Mouse (Mus musculus) embryonic facial prominence, embryonic 14.5 days (tissue): ENCODE measurements around the gene Ptprk. TPM values are rescaled to one million over a fixed set of nuclear protein-coding genes. Genes with fewer than 3 reads are reported as not detected.

Source experiments
- ATAC-seq: fragments of 200-750 bp; cut with Nextera tagmentation; 2 replicates; pipeline ENCODE4 v1.8.0; 2017; ENCODE audit warnings: low read depth, moderate number of reproducible peaks, moderate TSS enrichment
- DNase-seq: peaks from one replicate; pipeline ENCODE4 v3.0.0-alpha.2; 2015; ENCODE audit warnings: low spot score
- H3K27ac ChIP-seq: fragments of 300-500 bp; sonication (generic); replicated peaks from 2 replicates; pipeline ENCODE4 v1.5.1; 2014; ENCODE audit warnings: low read depth, mild to moderate bottlenecking, low read length, moderate library complexity
- H3K27me3 ChIP-seq: fragments of 300-500 bp; sonication (generic); replicated peaks from 2 replicates; pipeline ENCODE4 v1.6.1; 2014; ENCODE audit warnings: low read length; ENCODE audit not compliant: control insufficient read depth, insufficient read depth
- H3K36me3 ChIP-seq: fragments of 300-500 bp; sonication (generic); 2 replicates; pipeline ENCODE4 v1.6.1; 2014; ENCODE audit warnings: low read length, mixed read lengths; ENCODE audit not compliant: control insufficient read depth, insufficient read depth
- H3K4me1 ChIP-seq: fragments of 300-500 bp; sonication (generic); 2 replicates; pipeline ENCODE4 v1.6.1; 2014; ENCODE audit warnings: antibody characterized with exemption, low read length; ENCODE audit not compliant: control insufficient read depth, insufficient read depth
- H3K4me2 ChIP-seq: fragments of 300-500 bp; sonication (generic); 2 replicates; pipeline ENCODE4 v1.6.1; 2014; ENCODE audit warnings: low read depth, mild to moderate bottlenecking, low read length, moderate library complexity, mixed read lengths
- H3K4me3 ChIP-seq: fragments of 300-500 bp; sonication (generic); 2 replicates; pipeline ENCODE4 v1.5.1; 2014; ENCODE audit warnings: low read depth, mild to moderate bottlenecking, low read length
- H3K9ac ChIP-seq: fragments of 300-500 bp; sonication (generic); 2 replicates; pipeline ENCODE4 v1.6.1; 2014; ENCODE audit warnings: low read depth, mild to moderate bottlenecking, low read length, moderate library complexity, mixed read lengths
- H3K9me3 ChIP-seq: fragments of 300-500 bp; sonication (generic); 2 replicates; pipeline ENCODE4 v1.6.1; 2016; ENCODE audit warnings: low read length; ENCODE audit not compliant: control insufficient read depth
- WGBS: fragments of 180-500 bp; shearing (Covaris S2); extraction: QIAGEN DNeasy Blood & Tissue Kit; methylation state at CpG from one replicate; pipeline ENCODE4 v1.1.7; 2014; 5-methylcytosine and 5-hydroxymethylcytosine counted together
- polyA plus RNA-seq: library from polyadenylated mRNA; unstranded; fragments of >200 nt; fragmentation: Nextera tagmentation; extraction: Ambion mirVana; gene quantifications from 2 replicates; pipeline ENCODE4 v1.2.1, GENCODE M21; 2014

Ptprk gene
- polyA plus RNA-seq, 1 experiment from 2014 or later: 21.7 TPM

DNA sequence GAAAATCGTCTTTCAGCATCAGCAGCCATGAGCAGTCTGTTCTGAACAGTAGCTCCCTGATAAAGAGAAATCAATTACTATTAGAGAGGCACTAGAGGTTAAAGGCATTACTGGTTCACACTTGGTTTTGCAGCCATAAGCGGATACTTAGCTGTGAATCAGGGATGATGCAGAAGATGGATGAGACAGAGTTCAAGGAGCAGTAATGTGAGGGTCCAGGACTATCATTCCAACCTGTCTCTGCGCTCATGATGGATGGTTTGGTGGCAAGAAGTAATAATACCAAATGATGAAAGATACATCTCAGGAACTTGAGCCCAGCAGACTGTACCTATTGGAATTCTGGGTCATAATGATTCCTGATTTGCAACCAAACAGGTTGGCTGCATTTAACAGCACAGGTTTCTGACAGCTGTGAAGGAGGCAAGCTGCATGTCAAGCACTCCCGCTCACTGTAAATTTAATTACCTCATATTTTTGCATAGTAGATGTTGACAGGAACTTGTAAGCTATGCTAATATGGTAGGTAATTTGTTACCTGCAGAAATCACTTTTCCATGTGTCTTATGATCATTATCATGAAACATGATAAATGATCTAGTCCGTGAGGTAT is 291.6 kb downstream of the Ptprk start:
- DNase-seq (no peak), ATAC-seq (no peak)
- peaks cover 7% of the 10 kb centered on the region; the same call in 1 of the 2 replicates for H3K4me1 ChIP-seq
- H3K4me2 ChIP-seq: no peak overlapping the region
- no peak overlapping the region for H3K4me3 ChIP-seq
- no peaks in the 10 kb centered on the region for H3K9me3 ChIP-seq
- no peaks in the 10 kb centered on the region for H3K27me3 ChIP-seq
- no peak overlapping the region for H3K9ac ChIP-seq
- 75% methylated on average over 5 of the region's 5 CpGs for WGBS
- H3K27ac ChIP-seq: no peak overlapping the region
- no peaks in the 10 kb centered on the region for H3K36me3 ChIP-seq

DNA sequence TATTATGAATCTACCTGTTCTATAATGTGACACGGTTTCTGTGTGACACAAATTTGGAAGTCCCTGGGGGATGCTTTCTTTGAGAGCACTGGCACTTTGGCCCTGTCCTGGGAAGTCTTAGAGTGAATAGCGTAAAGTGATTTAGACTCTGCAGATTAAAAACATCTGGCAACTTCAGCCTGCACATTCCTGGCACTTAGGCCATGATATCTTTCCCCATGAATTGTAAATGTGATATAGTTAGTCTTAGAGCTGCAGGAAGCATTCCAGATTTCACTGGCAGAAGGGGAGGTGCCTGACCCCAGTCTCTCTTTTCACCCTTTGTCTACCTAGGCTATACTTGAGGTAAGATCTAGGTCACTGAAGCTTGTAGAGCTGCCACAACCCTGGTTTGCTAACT is 295.2 kb downstream of the Ptprk start:
- Histone ChIP-seq H3K27ac (no peak overlapping the region), H3K4me1 (peaks cover 7% of the 10 kb centered on the region; the same call in 1 of the 2 replicates), H3K9me3 (no peaks in the 10 kb centered on the region), H3K27me3 (no peaks in the 10 kb centered on the region), H3K4me2 (no peak overlapping the region), H3K4me3 (no peak overlapping the region), H3K9ac (no peak overlapping the region), H3K36me3 (no peaks in the 10 kb centered on the region)
- 28% methylated on average over 2 of the region's 2 CpGs for WGBS
- no peak for ATAC-seq
- peak; percentile 40 for DNase-seq

DNA sequence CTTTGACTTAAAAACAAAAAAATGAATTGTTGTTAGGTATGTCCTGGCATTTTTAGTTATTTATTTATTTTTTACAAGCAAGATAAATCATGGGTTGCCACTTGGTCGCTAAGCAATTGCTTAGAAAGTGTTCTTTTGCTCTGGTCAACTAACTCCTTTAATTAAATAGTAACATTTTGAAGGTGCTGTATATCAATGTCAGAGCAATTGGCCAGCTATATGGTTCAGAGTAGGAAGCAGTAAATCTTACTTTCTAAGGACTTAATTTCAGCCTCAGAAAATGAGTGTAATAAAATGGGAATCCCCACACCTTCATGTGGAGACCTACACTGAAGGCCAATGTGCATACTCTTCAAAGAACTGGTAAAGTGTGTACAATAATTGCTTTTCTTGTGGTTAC is 300.3 kb downstream of the Ptprk start:
- DNase-seq: no peak
- H3K27ac ChIP-seq: no peak overlapping the region
- H3K9ac ChIP-seq: no peak overlapping the region
- ATAC-seq: no peak
- WGBS: 88% methylated on average over 1 of the region's 1 CpGs
- no peaks in the 10 kb centered on the region for H3K27me3 ChIP-seq
- H3K4me2 ChIP-seq: no peak overlapping the region
- H3K36me3 ChIP-seq: no peaks in the 10 kb centered on the region
- H3K9me3 ChIP-seq: no peaks in the 10 kb centered on the region
- peaks cover 4% of the 10 kb centered on the region; the same call in 1 of the 2 replicates for H3K4me1 ChIP-seq
- H3K4me3 ChIP-seq: no peak overlapping the region

DNA sequence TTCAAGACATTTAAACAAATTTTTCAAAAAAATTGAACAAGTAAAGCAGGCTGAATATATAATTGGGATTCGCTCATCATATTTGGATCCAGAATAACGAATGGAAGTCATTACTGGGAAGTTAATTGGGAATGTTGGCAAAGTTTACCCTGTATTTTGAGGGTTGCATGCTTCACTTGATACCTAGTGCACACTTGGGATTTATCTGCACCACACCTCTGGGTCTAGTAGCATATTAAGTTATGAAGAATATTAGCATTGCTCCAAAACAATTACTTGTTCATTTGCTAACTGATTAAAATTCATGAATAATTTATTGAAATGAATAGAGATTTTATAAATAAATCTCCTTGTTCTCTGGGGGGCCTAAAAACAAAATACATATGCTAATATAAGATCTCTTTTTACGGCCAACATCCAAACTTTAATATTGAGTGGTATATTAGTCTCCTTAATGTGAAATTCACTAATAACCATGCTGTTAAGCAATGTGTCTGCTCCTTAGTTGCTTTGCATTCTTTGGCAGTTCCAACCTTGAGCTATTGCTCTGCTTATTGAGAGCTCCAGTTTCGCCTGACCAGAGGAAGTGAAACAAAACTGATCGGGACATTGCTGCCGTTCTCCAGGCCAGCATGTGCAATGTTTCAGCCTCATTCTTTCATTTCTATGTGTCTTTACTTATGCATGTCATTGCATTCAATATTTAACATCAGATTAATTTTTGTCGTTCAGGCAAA is 305.3 kb downstream of the Ptprk start:
- ATAC-seq (no peak), DNase-seq (no peak)
- no peaks in the 10 kb centered on the region for H3K27me3 ChIP-seq
- H3K4me1 ChIP-seq: no peaks in the 10 kb centered on the region
- no peak overlapping the region for H3K9ac ChIP-seq
- WGBS: 74% methylated on average over 7 of the region's 7 CpGs
- H3K4me2 ChIP-seq: no peak overlapping the region
- no peak overlapping the region for H3K27ac ChIP-seq
- H3K36me3 ChIP-seq: 0 out of 2 replicates have a peak, but pooled peaks cover 3% of the 10 kb centered on the region
- H3K4me3 ChIP-seq: no peak overlapping the region
- H3K9me3 ChIP-seq: no peaks in the 10 kb centered on the region

DNA sequence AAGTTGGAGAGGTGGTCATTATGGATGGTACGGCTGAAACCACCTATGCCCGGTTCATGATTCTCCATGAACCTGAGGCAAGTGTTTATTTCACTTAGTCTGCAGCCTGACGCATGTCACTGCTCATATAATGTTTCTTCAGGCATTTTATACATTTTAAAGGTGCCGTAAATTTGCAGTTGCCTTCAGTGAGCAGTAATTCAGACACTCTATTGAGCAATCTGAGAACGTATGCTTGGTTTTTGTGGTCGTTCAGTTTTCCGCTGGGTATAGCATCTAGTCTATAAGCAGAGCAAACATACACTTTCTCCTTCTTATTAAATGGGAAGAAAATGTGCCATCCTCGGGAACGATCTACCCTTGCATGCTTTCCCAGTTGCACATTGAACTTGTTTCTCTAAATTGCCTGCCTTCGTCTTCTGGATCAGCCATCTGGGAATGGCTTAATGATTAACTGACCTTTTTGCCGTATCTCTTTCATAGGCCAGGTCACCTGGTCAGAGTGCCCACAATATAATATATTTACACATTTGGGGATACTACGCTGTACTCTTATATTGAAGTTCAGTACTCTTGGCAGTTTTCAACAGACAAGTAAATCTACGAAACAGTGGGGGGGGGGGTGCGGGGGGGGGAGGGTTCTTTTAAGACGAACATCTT is 313.1 kb downstream of the Ptprk start:
- ATAC-seq: no peak
- no peak overlapping the region for H3K9ac ChIP-seq

DNA sequence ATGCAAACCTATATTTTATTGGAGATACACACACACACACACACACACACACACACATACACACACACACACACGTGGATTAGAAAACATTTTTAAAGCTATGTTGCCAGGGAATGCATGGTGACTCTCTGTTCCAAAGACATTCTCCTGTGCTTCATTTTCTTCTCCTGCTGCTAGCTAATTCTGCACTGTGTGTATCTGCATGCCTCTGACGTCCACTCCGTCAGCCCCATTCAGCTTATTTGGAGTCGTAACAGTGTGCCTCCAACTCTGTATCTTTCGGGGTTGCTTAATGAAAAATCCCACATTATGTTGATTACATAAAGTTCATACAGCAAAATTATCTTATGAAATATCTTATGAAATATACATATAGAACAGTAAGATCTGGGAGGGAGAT is 316.5 kb downstream of the Ptprk start:
- H3K4me1 ChIP-seq: no peaks in the 10 kb centered on the region

More for the DNA sequence above, 313.1 kb downstream of the Ptprk start:
- Histone ChIP-seq H3K27ac (no peak overlapping the region), H3K9me3 (no peaks in the 10 kb centered on the region), H3K4me3 (no peak overlapping the region), H3K27me3 (no peaks in the 10 kb centered on the region), H3K4me2 (no peak overlapping the region), H3K4me1 (no peaks in the 10 kb centered on the region), H3K36me3 (0 out of 2 replicates have a peak, but pooled peaks cover 3% of the 10 kb centered on the region)
- DNase-seq: no peak
- 72% methylated on average over 15 of the region's 15 CpGs for WGBS

DNA sequence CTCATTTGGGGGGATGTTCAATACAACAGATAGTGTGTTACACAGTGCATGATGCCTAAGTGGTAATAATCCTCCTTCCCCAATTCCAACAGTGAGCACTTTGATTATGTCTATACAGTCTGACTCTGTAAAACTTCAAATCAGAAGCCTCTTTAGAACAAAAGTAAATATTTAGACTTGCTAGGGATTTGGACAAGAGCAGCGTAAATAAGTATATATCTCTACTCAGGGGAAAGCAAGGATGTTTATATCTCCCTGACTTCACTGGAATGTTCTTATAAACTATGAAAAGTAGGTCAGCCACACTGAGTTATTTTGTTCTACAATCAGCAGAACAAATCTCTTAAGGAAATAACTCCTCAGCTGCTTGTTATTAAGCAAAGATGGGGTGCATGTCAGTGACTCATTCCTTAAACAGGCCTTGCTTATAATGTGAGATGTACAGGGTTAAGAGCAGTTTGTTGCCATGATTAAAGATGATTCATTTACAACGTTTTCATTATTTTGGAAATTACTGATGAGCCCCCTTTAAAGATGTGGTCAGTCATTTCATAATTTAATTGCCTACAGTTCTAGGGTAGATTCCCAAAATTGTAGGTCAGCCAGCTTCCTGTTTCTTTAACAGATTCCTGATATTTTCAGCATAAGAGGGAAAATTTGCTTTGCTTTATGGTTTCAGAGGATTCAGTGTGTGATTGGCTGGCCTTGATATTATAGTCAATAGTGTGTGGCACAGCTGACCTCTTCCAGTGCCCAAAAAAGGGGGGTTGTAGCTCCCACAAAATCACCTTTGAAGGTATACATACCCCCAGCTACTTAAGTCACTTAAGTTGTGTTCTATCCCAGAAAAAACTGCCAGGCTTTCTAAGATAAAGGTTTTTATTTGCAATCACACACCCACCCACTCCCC is 321.2 kb downstream of the Ptprk start:
- Histone ChIP-seq H3K9ac (no peak overlapping the region), H3K27ac (no peak overlapping the region), H3K36me3 (no peaks in the 10 kb centered on the region), H3K4me2 (no peak overlapping the region), H3K27me3 (no peaks in the 10 kb centered on the region), H3K4me3 (no peak overlapping the region), H3K4me1 (no peaks in the 10 kb centered on the region), H3K9me3 (no peaks in the 10 kb centered on the region)
- DNase-seq: peak; percentile 63
- WGBS: 28% methylated on average over 2 of the region's 2 CpGs
- ATAC-seq: no peak

More for the DNA sequence above, 316.5 kb downstream of the Ptprk start:
- DNase-seq: no peak
- H3K9me3 ChIP-seq: no peaks in the 10 kb centered on the region
- WGBS: 93% methylated on average over 5 of the region's 5 CpGs
- H3K27ac ChIP-seq: no peak overlapping the region
- H3K4me3 ChIP-seq: no peak overlapping the region
- no peaks in the 10 kb centered on the region for H3K27me3 ChIP-seq
- no peak overlapping the region for H3K9ac ChIP-seq
- no peak for ATAC-seq
- no peaks in the 10 kb centered on the region for H3K36me3 ChIP-seq
- H3K4me2 ChIP-seq: no peak overlapping the region

DNA sequence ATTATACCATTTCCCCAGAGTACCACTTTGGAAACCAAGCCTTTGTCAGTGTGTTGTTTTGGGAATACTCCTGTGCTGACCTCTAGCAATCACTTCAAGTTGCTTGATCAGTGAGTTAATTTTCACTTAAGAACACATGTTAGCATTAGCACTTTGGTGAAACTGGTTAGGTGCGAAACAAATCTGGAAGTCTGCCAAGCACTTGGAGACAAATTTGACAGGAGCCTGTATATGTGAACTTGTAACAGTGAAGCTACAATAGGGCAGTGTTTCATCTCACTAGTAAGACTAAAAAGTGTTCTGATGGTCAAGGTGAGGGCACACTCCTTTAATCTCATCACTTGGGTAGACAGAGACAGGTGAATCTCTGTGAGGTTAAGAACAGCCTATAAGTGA is 321.9 kb downstream of the Ptprk start:
- Histone ChIP-seq H3K9ac (no peak overlapping the region), H3K27me3 (no peaks in the 10 kb centered on the region), H3K4me1 (no peaks in the 10 kb centered on the region), H3K9me3 (no peaks in the 10 kb centered on the region), H3K4me3 (no peak overlapping the region), H3K36me3 (no peaks in the 10 kb centered on the region), H3K27ac (no peak overlapping the region), H3K4me2 (no peak overlapping the region)
- WGBS: 67% methylated on average over 1 of the region's 1 CpGs
- no peak for ATAC-seq
- DNase-seq: peak; percentile 48
